In genomic region chr5:143255131-143255519, GRCm38 (mm10) we compare ENCODE assay signal across 14 mouse cellular contexts. TPM values are rescaled to one million over a fixed set of nuclear protein-coding genes. Genes with fewer than 3 reads are reported as not detected.
A peak's percentile ranks its signal among the peaks of the same experiment; 100 is the strongest.
DNase-seq lines count a peak whose midpoint lies in the region; ATAC-seq and TF ChIP-seq lines count a peak whose summit lies in the region.
"Had no signal": no experiment of that assay in that cellular context is flagged by ENCODE, and none has a peak within 500 bp of the region (broad histone marks: within the 10 kb centered on the region; RNA-seq: fewer than 3 reads in every experiment).

No protein-coding gene starts in this region.

- DNase-seq in cerebellum, adult 2 months: no peak
- no peak for DNase-seq in cerebellum, adult 9-11 months
- DNase-seq in hindbrain, embryonic 10.5 days (ENCODE audit: low spot score): no peak
- DNase-seq in hindbrain, embryonic 14.5 days (ENCODE audit: low spot score): no peak
- DNase-seq in lung, postnatal 10 days: peak; percentile 13
- no peak for DNase-seq in lung, adult 2 months

- peak overlapping the region; percentile 79 for H3K4me3 ChIP-seq in cerebellum, adult 2 months (replicated peaks; ENCODE audit: insufficient read depth, low read depth, low read length)
- peak overlapping the region; percentile 51 for H3K4me3 ChIP-seq in hindbrain, embryonic 10.5 days
- no peak overlapping the region for H3K4me3 ChIP-seq in hindbrain, embryonic 14.5 days (replicated peaks; ENCODE audit: low read length)
- no peak overlapping the region for H3K4me3 ChIP-seq in lung, adult 2 months (replicated peaks; ENCODE audit: extremely low read depth, low read depth, low read length)
- H3K4me3 ChIP-seq in limb, embryonic 12.5 days (replicated peaks): peak overlapping the region; percentile 46; the same call in 1 of the 2 replicates
- H3K4me3 ChIP-seq: hindbrain, embryonic 15.5 days had no signal

- no peak overlapping the region for H3K9ac ChIP-seq in hindbrain, embryonic 14.5 days
- peak overlapping the region; percentile 31; the same call in 1 of the 2 replicates for H3K9ac ChIP-seq in limb, embryonic 12.5 days (replicated peaks)
- H3K9ac ChIP-seq: hindbrain, embryonic 15.5 days had no signal

- TF ChIP-seq CTCF in cerebellum, adult 2 months (IDR thresholded peaks at IDR 0.05; ENCODE audit: borderline replicate concordance, insufficient read depth, low read depth, low read length): no peak
- TF ChIP-seq CTCF in lung, adult 2 months (IDR thresholded peaks at IDR 0.05; ENCODE audit: insufficient read depth, low read length): no peak

- no peak for ATAC-seq in hindbrain, embryonic 14.5 days (ENCODE audit: low FRiP score)
- no peak for ATAC-seq in limb, embryonic 12.5 days (ENCODE audit: insufficient number of reproducible peaks, insufficient read depth, low FRiP score, low TSS enrichment, low read depth)
- no peak for ATAC-seq in megakaryocyte progenitor cell, adult 5-6 weeks (replicated peaks; ENCODE audit: poor library complexity)

- peaks cover 80% of the 10 kb centered on the region for H3K36me3 ChIP-seq in hindbrain, embryonic 10.5 days
- H3K36me3 ChIP-seq in hindbrain, embryonic 14.5 days (replicated peaks; ENCODE audit: control insufficient read depth, insufficient read depth): peaks cover 96% of the 10 kb centered on the region
- H3K36me3 ChIP-seq in limb, embryonic 12.5 days: peaks cover 80% of the 10 kb centered on the region

- H3K27ac ChIP-seq in cerebellum, adult 2 months (ENCODE audit: insufficient read depth, low read length): no peak overlapping the region
- no peak overlapping the region for H3K27ac ChIP-seq in hindbrain, embryonic 10.5 days
- no peak overlapping the region for H3K27ac ChIP-seq in hindbrain, embryonic 14.5 days
- no peak overlapping the region for H3K27ac ChIP-seq in limb, embryonic 12.5 days
- H3K27ac ChIP-seq: hindbrain, embryonic 15.5 days had no signal

- 64% methylated on average over 24 of the region's 24 CpGs for WGBS in cerebellum, adult 2 months
- 17% methylated on average over 24 of the region's 24 CpGs for WGBS in hindbrain, embryonic 10.5 days
- 25% methylated on average over 24 of the region's 24 CpGs for WGBS in hindbrain, embryonic 14.5 days
- 48% methylated on average over 24 of the region's 24 CpGs for WGBS in lung, adult 2 months
- 14% methylated on average over 24 of the region's 24 CpGs for whole genome bisulfite sequencing in limb, embryonic 12.5 days

- TF ChIP-seq POLR2A in cerebellum, adult 2 months (IDR thresholded peaks at IDR 0.05; ENCODE audit: borderline replicate concordance, insufficient read depth, low read length): no peak
- no peak for TF ChIP-seq POLR2A in lung, adult 2 months (IDR thresholded peaks at IDR 0.05; ENCODE audit: borderline replicate concordance, extremely low read depth, low read depth, low read length)

- no peak overlapping the region for H3K4me2 ChIP-seq in hindbrain, embryonic 14.5 days (replicated peaks)
- H3K4me2 ChIP-seq in limb, embryonic 12.5 days: 0 out of 2 replicates have a peak overlapping the region, but pooled peaks have one; percentile 80
- H3K4me2 ChIP-seq: hindbrain, embryonic 15.5 days had no signal

- no peaks in the 10 kb centered on the region for H3K27me3 ChIP-seq in cerebellum, adult 2 months (ENCODE audit: control insufficient read depth, insufficient read depth, low read length)
- peaks cover 94% of the 10 kb centered on the region for H3K27me3 ChIP-seq in hindbrain, embryonic 10.5 days (ENCODE audit: insufficient read depth, poor library complexity, severe bottlenecking)
- H3K27me3 ChIP-seq in hindbrain, embryonic 14.5 days (ENCODE audit: control insufficient read depth, insufficient read depth, low read length): peaks cover 66% of the 10 kb centered on the region
- peaks cover 84% of the 10 kb centered on the region for H3K27me3 ChIP-seq in limb, embryonic 12.5 days

- 0 out of 2 replicates have a peak, but pooled peaks cover 6% of the 10 kb centered on the region for H3K4me1 ChIP-seq in cerebellum, adult 2 months (ENCODE audit: control insufficient read depth, insufficient read depth, low read length)
- H3K4me1 ChIP-seq in hindbrain, embryonic 10.5 days (replicated peaks): peaks cover 28% of the 10 kb centered on the region
- peaks cover 10% of the 10 kb centered on the region; the same call in 1 of the 2 replicates for H3K4me1 ChIP-seq in hindbrain, embryonic 14.5 days (replicated peaks; ENCODE audit: control insufficient read depth, insufficient read depth, low read length)
- no peaks in the 10 kb centered on the region; the same call in 1 of the 2 replicates for H3K4me1 ChIP-seq in lung, adult 2 months (ENCODE audit: control insufficient read depth, insufficient read depth, low read length)
- peaks cover 25% of the 10 kb centered on the region for H3K4me1 ChIP-seq in limb, embryonic 12.5 days (replicated peaks)

- no peaks in the 10 kb centered on the region for H3K9me3 ChIP-seq in hindbrain, embryonic 10.5 days
- no peaks in the 10 kb centered on the region for H3K9me3 ChIP-seq in hindbrain, embryonic 14.5 days (ENCODE audit: control insufficient read depth, low read length)
- no peaks in the 10 kb centered on the region for H3K9me3 ChIP-seq in limb, embryonic 12.5 days
- H3K9me3 ChIP-seq: hindbrain, embryonic 15.5 days had no signal

RNA-seq across cellular contexts. Expression of gene Zfp316, which starts 14.7 kb away (rescaled TPM):
- 14.1 and 14.7 TPM in 2 replicates for polyA plus RNA-seq in cerebellum, adult 2 months (2012; rRNA removed)
- 3.9 and 6.6 TPM in 2 replicates for polyA plus RNA-seq in hindbrain, embryonic 10.5 days (2016; fragmentation: Nextera tagmentation; extraction: Ambion mirVana)
- polyA plus RNA-seq in hindbrain, embryonic 14.5 days (2014; fragmentation: Nextera tagmentation; extraction: Ambion mirVana): 5.5 and 6.4 TPM in 2 replicates
- polyA plus RNA-seq in lung, adult 2 months (2012; rRNA removed): 10.1 and 10.4 TPM in 2 replicates
- polyA plus RNA-seq in limb, embryonic 12.5 days (2016; fragmentation: Nextera tagmentation; extraction: Ambion mirVana): 8.5 and 11.0 TPM in 2 replicates
- 0.44 and 0.59 TPM in 2 replicates for total RNA-seq in megakaryocyte progenitor cell, adult 5-6 weeks (2015)
- total RNA-seq in megakaryocyte progenitor cell, adult 5-6 weeks (2017): 1.8 and 3.7 TPM in 2 replicates

RNA-seq across cellular contexts. Expression of gene Zfp12, which starts 20.2 kb away (rescaled TPM):
- polyA plus RNA-seq in cerebellum, adult 2 months (2012; rRNA removed): 27.0 and 28.5 TPM in 2 replicates
- polyA plus RNA-seq in hindbrain, embryonic 10.5 days (2016; fragmentation: Nextera tagmentation; extraction: Ambion mirVana): 19.9 and 22.0 TPM in 2 replicates
- 21.6 and 24.8 TPM in 2 replicates for polyA plus RNA-seq in hindbrain, embryonic 14.5 days (2014; fragmentation: Nextera tagmentation; extraction: Ambion mirVana)
- polyA plus RNA-seq in lung, adult 2 months (2012; rRNA removed): 12.0 and 12.2 TPM in 2 replicates
- polyA plus RNA-seq in limb, embryonic 12.5 days (2016; fragmentation: Nextera tagmentation; extraction: Ambion mirVana): 25.1 and 26.1 TPM in 2 replicates
- 4.5 and 5.2 TPM in 2 replicates for total RNA-seq in megakaryocyte progenitor cell, adult 5-6 weeks (2015)
- total RNA-seq in megakaryocyte progenitor cell, adult 5-6 weeks (2017): 11.1 and 12.0 TPM in 2 replicates

RNA-seq across cellular contexts. Expression of gene Spdye4a, which starts 28.4 kb away (rescaled TPM):
- not detected in 2 replicates for polyA plus RNA-seq in cerebellum, adult 2 months (2012; rRNA removed)
- polyA plus RNA-seq in hindbrain, embryonic 10.5 days (2016; fragmentation: Nextera tagmentation; extraction: Ambion mirVana): not detected in 2 replicates
- polyA plus RNA-seq in hindbrain, embryonic 14.5 days (2014; fragmentation: Nextera tagmentation; extraction: Ambion mirVana): not detected in 2 replicates
- polyA plus RNA-seq in lung, adult 2 months (2012; rRNA removed): not detected in 2 replicates
- polyA plus RNA-seq in limb, embryonic 12.5 days (2016; fragmentation: Nextera tagmentation; extraction: Ambion mirVana): not detected in 2 replicates
- total RNA-seq in megakaryocyte progenitor cell, adult 5-6 weeks (2015): not detected in 2 replicates
- not detected in 2 replicates for total RNA-seq in megakaryocyte progenitor cell, adult 5-6 weeks (2017)
- total RNA-seq: adrenal gland, adult 18-20 months; liver, adult 2 months; monocyte, adult 5-6 weeks had no signal
- polyA plus RNA-seq: hindbrain, embryonic 15.5 days; liver, adult 2 months; spleen, adult 2 months; thymus, postnatal 0 days had no signal

RNA-seq across cellular contexts. Expression of gene Zfp853, which starts 38.3 kb away (rescaled TPM):
- polyA plus RNA-seq in cerebellum, adult 2 months (2012; rRNA removed): 2.0 TPM in 2 replicates
- not detected in 2 replicates for polyA plus RNA-seq in hindbrain, embryonic 10.5 days (2016; fragmentation: Nextera tagmentation; extraction: Ambion mirVana)
- polyA plus RNA-seq in hindbrain, embryonic 14.5 days (2014; fragmentation: Nextera tagmentation; extraction: Ambion mirVana): 0.23 and 0.43 TPM in 2 replicates
- polyA plus RNA-seq in lung, adult 2 months (2012; rRNA removed): 1.4 and 1.5 TPM in 2 replicates
- polyA plus RNA-seq in limb, embryonic 12.5 days (2016; fragmentation: Nextera tagmentation; extraction: Ambion mirVana): 0.12 and 0.18 TPM in 2 replicates
- not detected in 2 replicates for total RNA-seq in megakaryocyte progenitor cell, adult 5-6 weeks (2015)
- total RNA-seq in megakaryocyte progenitor cell, adult 5-6 weeks (2017): not detected in 2 replicates
- total RNA-seq: monocyte, adult 5-6 weeks had no signal

Comparison
In these comparisons a context has a peak if more than half of its experiments do, and no peak if none do; other contexts are left out.
1. H3K4me3 ChIP-seq: peak in cerebellum, adult 2 months (single experiment), hindbrain, embryonic 10.5 days (single experiment) and limb, embryonic 12.5 days (single experiment); none in hindbrain, embryonic 14.5 days (single experiment) and lung, adult 2 months (single experiment).